Mouse (Mus musculus): ENCODE data around the gene Armcx6.
"Not testable (repeated sequence)": the region's sequence is repeated elsewhere in the genome, so short reads cannot be mapped to it uniquely, and the experiment has no call there.

Armcx6 gene

GRCm38 (mm10) chrX:134750764-134751592 lies at the start of gene Armcx6:
Gene Armcx6, minus strand, starts transcription at chrX:134751417.
- DNase-seq (ENCODE audit: low read depth in 1 of 2, low spot score in 2 of 2), result peak in 1 of 2 experiments; percentile 16

GRCm38 (mm10) chrX:134787728-134788127 lies 36.5 kb upstream of the Armcx6 start:
- no peak for DNase-seq (ENCODE audit: low read depth in 1 of 2, low spot score in 2 of 2)

- DNase-seq (ENCODE audit: low read depth in 1 of 2, low spot score in 2 of 2), result not testable (repeated sequence)
These were observed 12.4 kb upstream of the Armcx6 start for GRCm38 (mm10) chrX:134763428-134764198.

GRCm38 (mm10) chrX:134757293-134757995 lies 6.2 kb upstream of the Armcx6 start:
- no peak for DNase-seq (ENCODE audit: low read depth in 1 of 2, low spot score in 2 of 2)

GRCm38 (mm10) chrX:134756434-134757292 lies 5.4 kb upstream of the Armcx6 start, which contains the start of gene Armcx3:
Gene Armcx3, plus strand, starts transcription at chrX:134756595.
- peak in 1 of 2 experiments; percentile 16 for DNase-seq (ENCODE audit: low read depth in 1 of 2, low spot score in 2 of 2)

- DNase-seq (ENCODE audit: low read depth in 1 of 2, low spot score in 2 of 2), result no peak
These were observed 1.4 kb upstream of the Armcx6 start for GRCm38 (mm10) chrX:134752584-134752983.

DNA sequence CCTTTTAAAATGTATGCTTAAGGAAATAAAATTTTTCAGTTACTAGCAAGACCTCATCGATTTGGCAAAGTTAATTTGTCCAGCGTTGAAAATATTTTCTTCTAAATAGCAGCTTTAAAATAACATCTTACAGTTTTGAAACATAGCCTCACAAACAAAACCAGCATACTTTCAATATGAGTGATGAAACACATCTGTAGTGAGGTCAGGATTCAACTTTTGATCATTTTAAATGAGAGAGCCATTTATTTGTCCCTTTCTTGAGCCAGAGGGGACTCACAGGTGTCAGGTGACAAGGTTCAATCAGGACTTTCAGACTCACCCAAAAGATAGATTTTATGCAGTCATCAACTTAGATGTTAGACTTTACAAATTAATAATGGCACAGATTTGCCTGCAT lies 693 bp upstream of the Armcx6 start:
- no peak for DNase-seq (ENCODE audit: low read depth in 1 of 2, low spot score in 2 of 2)

GRCm38 (mm10) chrX:134746459-134746858 lies 4.8 kb downstream of the Armcx6 start:
- DNase-seq (ENCODE audit: low read depth in 1 of 2, low spot score in 2 of 2), result no peak

DNA sequence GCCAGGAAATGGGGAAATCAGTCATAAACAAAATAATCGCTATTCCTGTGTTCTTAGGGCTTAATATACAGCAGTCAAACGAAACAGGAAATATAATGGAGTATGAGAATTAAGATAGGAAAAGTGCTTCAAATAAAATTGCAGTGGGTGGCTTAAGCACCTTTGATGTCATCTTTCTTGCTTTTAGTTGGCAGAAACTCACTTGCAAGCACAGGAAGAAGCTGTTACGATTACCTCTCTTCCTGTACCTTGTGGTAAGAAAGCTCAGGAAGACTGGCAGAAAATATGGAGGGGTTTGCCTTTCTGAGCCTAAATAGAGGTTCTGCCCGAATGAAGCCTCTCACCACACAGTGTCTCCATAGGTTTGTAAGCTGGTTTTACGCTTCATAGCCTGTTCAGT lies 9.4 kb downstream of the Armcx6 start:
- no peak for DNase-seq (ENCODE audit: low read depth in 1 of 2, low spot score in 2 of 2)

DNA sequence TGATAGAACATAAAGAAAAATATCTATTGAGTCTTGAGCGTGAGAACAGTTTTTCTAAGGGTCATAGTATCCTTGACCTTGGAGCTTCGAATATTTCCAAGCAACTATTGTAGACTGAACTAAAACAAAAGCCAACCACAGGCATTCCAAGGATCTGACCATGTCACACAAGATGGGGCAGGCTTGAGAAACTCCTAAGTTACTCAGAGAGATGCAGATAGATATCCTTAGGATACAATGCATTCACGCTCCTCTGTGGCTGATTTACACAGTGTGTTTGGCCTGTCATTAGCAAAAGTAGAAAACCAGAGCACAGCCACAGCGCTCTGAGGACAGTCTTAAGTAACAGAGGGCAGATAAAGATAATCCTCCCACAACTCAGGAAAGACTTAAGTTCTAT lies 12.1 kb downstream of the Armcx6 start:
- no peak for DNase-seq (ENCODE audit: low read depth in 1 of 2, low spot score in 2 of 2)

DNA sequence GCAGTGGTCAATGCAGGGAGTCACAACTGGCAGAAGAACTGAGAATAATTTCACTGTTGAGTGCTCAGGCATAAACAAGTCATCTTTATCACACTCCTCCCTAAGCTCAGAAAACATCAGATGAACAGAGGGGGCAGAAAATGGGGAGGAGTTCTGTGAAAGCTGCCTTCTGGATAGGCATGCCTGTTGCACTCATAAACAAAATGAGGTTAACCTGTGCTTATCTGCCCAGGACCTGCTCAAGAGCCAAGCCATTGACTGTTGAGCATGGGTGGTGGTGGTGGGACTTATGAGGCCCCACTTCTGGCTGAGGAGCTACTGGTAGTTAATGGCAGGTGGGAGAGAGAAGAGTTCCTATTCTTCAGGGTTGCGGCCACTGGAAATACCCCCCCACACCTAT lies 13.4 kb downstream of the Armcx6 start:
- no peak for DNase-seq (ENCODE audit: low read depth in 1 of 2, low spot score in 2 of 2)

GRCm38 (mm10) chrX:134729778-134730177 lies 21.4 kb downstream of the Armcx6 start:
- DNase-seq (ENCODE audit: low read depth in 1 of 2, low spot score in 2 of 2), result no peak

DNA sequence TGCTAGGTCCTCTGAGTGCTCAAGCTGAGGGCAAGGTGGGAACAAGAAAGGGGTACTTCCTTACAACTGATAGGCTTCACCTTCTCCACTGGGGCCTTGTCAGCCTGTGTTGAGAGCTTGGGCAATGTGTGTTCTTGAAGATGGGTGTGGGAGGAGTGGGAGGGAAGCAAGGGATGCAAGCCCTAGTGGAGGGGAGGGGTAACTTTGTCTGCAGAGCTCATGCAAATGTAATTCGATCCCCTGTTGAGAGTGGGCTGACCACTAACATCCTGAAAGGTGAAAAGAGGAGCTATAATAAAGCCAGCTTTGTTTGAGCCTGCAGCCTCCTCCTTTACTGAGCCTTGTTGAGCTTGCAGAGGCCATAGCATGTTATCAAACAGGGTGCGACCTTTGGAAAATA lies 27.5 kb downstream of the Armcx6 start:
- DNase-seq (ENCODE audit: low read depth in 1 of 2, low spot score in 2 of 2), result not testable (repeated sequence)

DNA sequence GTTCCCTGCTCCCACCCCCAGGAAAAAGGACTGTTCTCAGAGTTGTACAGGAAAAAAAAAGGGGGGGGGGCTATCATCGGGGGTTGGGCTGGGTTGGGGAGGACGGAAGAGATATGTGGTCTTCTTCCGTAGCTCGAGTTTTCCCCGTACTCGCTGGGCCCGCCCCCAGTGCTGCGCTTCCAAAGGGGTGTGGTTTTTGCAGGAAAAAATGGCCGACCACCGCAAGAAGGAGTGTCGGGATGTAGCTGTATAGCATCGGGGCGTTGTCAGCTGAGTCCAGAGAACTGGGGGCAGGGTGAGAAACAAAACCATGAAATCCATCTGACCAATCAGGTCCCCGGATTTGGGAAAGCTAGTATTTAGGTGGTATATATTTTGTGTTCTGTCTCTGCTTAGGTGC lies 32.7 kb downstream of the Armcx6 start:
- DNase-seq (ENCODE audit: low read depth in 1 of 2, low spot score in 2 of 2), result no peak

DNA sequence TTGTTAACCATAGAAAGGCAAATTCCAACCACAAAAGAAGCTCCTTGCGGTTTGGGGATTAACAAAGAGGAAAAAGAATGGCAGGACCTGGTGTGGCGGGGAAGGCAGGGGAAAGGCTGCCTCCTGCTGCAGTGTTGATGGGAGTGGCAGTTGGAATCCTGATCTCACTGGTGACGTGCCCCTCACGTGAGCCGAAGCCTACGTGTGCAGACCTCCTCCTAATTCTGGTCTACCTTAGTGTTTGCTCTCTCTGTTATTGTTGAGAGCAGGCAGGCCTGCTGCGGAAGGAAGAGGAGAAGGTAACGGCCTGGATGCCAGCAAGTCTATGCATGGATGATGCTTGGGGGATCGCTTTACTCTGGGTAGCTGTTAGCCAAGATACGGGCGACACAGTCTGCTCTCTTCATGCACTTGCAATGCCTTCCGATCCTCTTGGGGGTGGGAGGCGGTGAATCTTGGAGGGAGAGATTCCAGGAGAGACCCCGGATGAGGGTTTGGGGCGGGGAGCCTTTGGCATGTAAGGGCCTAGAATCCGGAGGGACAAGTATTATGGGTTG lies 33.4 kb downstream of the Armcx6 start, which contains the start of gene Armcx1:
Armcx1 (plus strand) TSS at position 212 of the 557 bp plus-strand sequence.
- DNase-seq (ENCODE audit: low read depth in 1 of 2, low spot score in 2 of 2), result no peak

- no peak for DNase-seq (ENCODE audit: low read depth in 1 of 2, low spot score in 2 of 2)
These were observed 34.4 kb downstream of the Armcx6 start for GRCm38 (mm10) chrX:134716863-134717262.
